Mouse (Mus musculus): Measurements from ENCODE around the gene Rnf144b. TPM values are rescaled to one million over a fixed set of nuclear protein-coding genes. Genes with fewer than 3 reads are reported as not detected.

Gene Rnf144b
- total RNA-seq, 2 experiments from 2014 or later: 15.3 to 23.4 TPM

GRCm38 (mm10) chr13:47172891-47173290 is 50.4 kb downstream of the Rnf144b start:
- intact Hi-C loops (cut with DNase I): no loop called here
- no peak for DNase-seq

- intact Hi-C loops (cut with DNase I): no loop called here
Measured at GRCm38 (mm10) chr13:47178182-47178581, 55.7 kb downstream of the Rnf144b start.

GRCm38 (mm10) chr13:47180776-47181175 is 58.3 kb downstream of the Rnf144b start:
- no peak for DNase-seq
- intact Hi-C loops (cut with DNase I): no loop called here

More at GRCm38 (mm10) chr13:47178182-47178581, 55.7 kb downstream of the Rnf144b start:
- DNase-seq: no peak

GRCm38 (mm10) chr13:47182366-47182765 is 59.9 kb downstream of the Rnf144b start:
- intact Hi-C loops (cut with DNase I): no loop called here

GRCm38 (mm10) chr13:47183033-47183730 is 60.7 kb downstream of the Rnf144b start:
- intact Hi-C loops (cut with DNase I): no loop called here
- DNase-seq: no peak

More at GRCm38 (mm10) chr13:47182366-47182765, 59.9 kb downstream of the Rnf144b start:
- DNase-seq: no peak

- intact Hi-C loops (cut with DNase I): no loop called here
- peak in 1 of 2 experiments; percentile 47 for DNase-seq
Measured at GRCm38 (mm10) chr13:47183771-47184170, 61.3 kb downstream of the Rnf144b start.

GRCm38 (mm10) chr13:47187836-47188235 is 65.4 kb downstream of the Rnf144b start:
- DNase-seq: no peak
- intact Hi-C loops (cut with DNase I): no loop called here

GRCm38 (mm10) chr13:47189971-47190370 is 67.5 kb downstream of the Rnf144b start:
- intact Hi-C loops (cut with DNase I): no loop called here
- no peak for DNase-seq

GRCm38 (mm10) chr13:47192200-47192599 is 69.7 kb downstream of the Rnf144b start:
- intact Hi-C loops (cut with DNase I): no loop called here
- DNase-seq: no peak

- intact Hi-C loops (cut with DNase I): no loop called here
- DNase-seq: no peak
Measured at GRCm38 (mm10) chr13:47192771-47193170, 70.3 kb downstream of the Rnf144b start.

GRCm38 (mm10) chr13:47193326-47194153 is 71.1 kb downstream of the Rnf144b start:
- intact Hi-C loops (cut with DNase I): no loop called here
- DNase-seq: peak; percentile 76 to 77

- intact Hi-C loops (cut with DNase I): no loop called here
- DNase-seq: peak in 1 of 2 experiments; percentile 31
Measured at GRCm38 (mm10) chr13:47194695-47195094, 72.2 kb downstream of the Rnf144b start.

- intact Hi-C loops (cut with DNase I): no loop called here
- DNase-seq: no peak
Measured at GRCm38 (mm10) chr13:47195491-47195890, 73.0 kb downstream of the Rnf144b start.

GRCm38 (mm10) chr13:47200011-47200670 is 77.7 kb downstream of the Rnf144b start:
- DNase-seq: peak in 1 of 2 experiments; percentile 54

GRCm38 (mm10) chr13:47201962-47202624 is 79.6 kb downstream of the Rnf144b start:
- DNase-seq: peak; percentile 76 to 84

More at GRCm38 (mm10) chr13:47200011-47200670, 77.7 kb downstream of the Rnf144b start:
- intact Hi-C loops (cut with DNase I): no loop called here

GRCm38 (mm10) chr13:47210496-47210895 is 88.0 kb downstream of the Rnf144b start:
- DNase-seq: no peak
- intact Hi-C loops (cut with DNase I): no loop called here

More at GRCm38 (mm10) chr13:47201962-47202624, 79.6 kb downstream of the Rnf144b start:
- intact Hi-C loops (cut with DNase I): no loop called here

GRCm38 (mm10) chr13:47210992-47211391 is 88.5 kb downstream of the Rnf144b start:
- no peak for DNase-seq
- intact Hi-C loops (cut with DNase I): no loop called here

- intact Hi-C loops (cut with DNase I): no loop called here
- DNase-seq: no peak
Measured at GRCm38 (mm10) chr13:47211581-47211980, 89.1 kb downstream of the Rnf144b start.

- intact Hi-C loops (cut with DNase I): no loop called here
- DNase-seq: no peak
Measured at GRCm38 (mm10) chr13:47213817-47214216, 91.4 kb downstream of the Rnf144b start.

- peak; percentile 71 to 72 for DNase-seq
- intact Hi-C loops (cut with DNase I): no loop called here
Measured at GRCm38 (mm10) chr13:47214895-47215294, 92.4 kb downstream of the Rnf144b start.
